Mouse (Mus musculus): ENCODE data around the gene Gm44973.

DNA sequence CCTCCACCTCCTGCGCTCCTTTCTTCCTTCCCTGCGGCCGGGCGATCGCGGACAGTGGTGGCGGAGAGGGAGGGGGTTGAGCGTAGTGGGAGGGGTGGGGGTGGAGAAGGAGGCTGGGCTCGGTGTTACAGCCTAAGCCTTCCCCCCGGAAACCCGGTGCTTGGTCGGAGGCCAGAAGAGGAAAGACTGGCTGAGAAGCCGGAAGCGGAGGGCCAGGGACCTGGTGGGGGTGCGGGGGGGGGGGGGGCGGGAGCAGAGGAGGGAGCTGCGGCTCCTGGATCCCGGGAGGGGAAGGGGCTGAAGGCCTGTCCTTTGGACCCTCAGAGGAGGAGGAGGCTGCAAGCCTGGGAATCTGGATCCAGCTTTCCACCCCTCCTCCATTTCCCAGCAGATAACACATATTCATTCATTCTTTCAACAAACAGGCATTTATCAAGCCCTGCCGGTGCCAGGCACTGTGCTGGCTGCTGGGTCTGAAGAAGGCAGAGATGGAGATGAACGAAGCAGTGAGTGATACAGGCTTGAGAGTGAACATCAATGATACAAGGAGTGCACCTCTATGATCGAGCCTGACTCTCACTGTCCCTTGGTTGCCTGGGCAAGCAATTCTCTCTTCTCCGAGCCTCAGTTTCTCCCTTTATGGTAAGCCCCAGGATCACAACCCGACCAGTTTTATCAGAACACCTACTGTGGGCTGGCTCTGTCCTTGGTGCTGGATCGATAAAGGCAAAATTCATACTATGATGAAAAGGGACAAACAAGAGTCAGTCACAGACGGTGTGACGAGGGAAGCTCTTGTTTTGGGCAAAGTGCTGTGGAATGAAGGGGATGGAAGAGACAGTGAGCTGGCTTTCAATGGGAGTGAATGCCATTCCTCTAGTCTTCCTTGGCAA, 19.0 kb upstream of the Gm44973 start, which contains the start of gene Zfp579:
- TF ChIP-seq CTCF (IDR thresholded peaks at IDR 0.05; ENCODE audit: low read depth, low read length) (no peak), POLR2A (IDR thresholded peaks at IDR 0.05; ENCODE audit: borderline replicate concordance, low read depth, low read length) (no peak)
